Mouse (Mus musculus): ENCODE measurements around the gene Carns1. TPM values are rescaled to one million over a fixed set of nuclear protein-coding genes. Genes with fewer than 3 reads are reported as not detected.

The Carns1 gene
- total and polyA plus RNA-seq, 3 experiments = 1.7 to 4.0 (median 3.8) TPM

- no peaks in the 10 kb centered on the region for H3K36me3 ChIP-seq (replicated peaks in 1 of 2; ENCODE audit: control insufficient read depth in 1 of 2, insufficient read depth in 1 of 2, low read length in 1 of 2)
- H3K27me3 ChIP-seq (replicated peaks) = peaks cover 48% of the 10 kb centered on the region
- H3K9ac ChIP-seq (ENCODE audit: insufficient read depth, low read depth) = no peak overlapping the region
- H3K4me2 ChIP-seq (ENCODE audit: insufficient read depth, low read depth, poor library complexity, severe bottlenecking) = no peak overlapping the region
- peaks cover 10 to 59% of the 10 kb centered on the region in 2 experiments; a peak in 3 of 4 replicates for H3K4me1 ChIP-seq (ENCODE audit: control insufficient read depth in 1 of 2, insufficient read depth in 2 of 2)
- no peak for TF ChIP-seq IRF4 (IDR thresholded peaks at IDR 0.05; ENCODE audit: low read depth, low read length)
- no peak for DNase-seq (ENCODE audit: extremely low read depth)
- H3K79me2 ChIP-seq (replicated peaks; ENCODE audit: control insufficient read depth, extremely low read depth, insufficient read depth, poor library complexity, severe bottlenecking) = no peaks in the 10 kb centered on the region
- H3K9me3 ChIP-seq (replicated peaks; ENCODE audit: low read length) = no peaks in the 10 kb centered on the region
- H3K4me3 ChIP-seq (replicated peaks in 1 of 3; ENCODE audit: low read depth in 2 of 3, low read length in 2 of 3, poor library complexity in 1 of 3) = no peak overlapping the region
- H3K27ac ChIP-seq (ENCODE audit: insufficient read depth, low read depth) = no peak overlapping the region
- dilution Hi-C loops (cut with MboI; ENCODE audit: extremely low pct_ligation_motif_present, extremely low pct_unique_long_range_greater_than_20kb, low sequenced_read_pairs) = no loop called here
- in situ Hi-C loops (cut with MboI; ENCODE audit: low pct_ligation_motif_present, low pct_unique_long_range_greater_than_20kb, low sequenced_read_pairs) = no loop called here
These were observed 42.6 kb upstream of the Carns1 start for GRCm38 (mm10) chr19:4217855-4218254.

GRCm38 (mm10) chr19:4217140-4217539 lies 41.9 kb upstream of the Carns1 start:
- Histone ChIP-seq H3K9ac (ENCODE audit: insufficient read depth, low read depth) (no peak overlapping the region), H3K4me2 (ENCODE audit: insufficient read depth, low read depth, poor library complexity, severe bottlenecking) (no peak overlapping the region), H3K4me3 (replicated peaks in 1 of 3; ENCODE audit: low read depth in 2 of 3, low read length in 2 of 3, poor library complexity in 1 of 3) (no peak overlapping the region), H3K79me2 (replicated peaks; ENCODE audit: control insufficient read depth, extremely low read depth, insufficient read depth, poor library complexity, severe bottlenecking) (no peaks in the 10 kb centered on the region), H3K36me3 (replicated peaks in 1 of 2; ENCODE audit: control insufficient read depth in 1 of 2, insufficient read depth in 1 of 2, low read length in 1 of 2) (no peaks in the 10 kb centered on the region), H3K4me1 (ENCODE audit: control insufficient read depth in 1 of 2, insufficient read depth in 2 of 2) (peaks cover 10 to 52% of the 10 kb centered on the region in 2 experiments; a peak in 3 of 4 replicates), H3K9me3 (replicated peaks; ENCODE audit: low read length) (no peaks in the 10 kb centered on the region), H3K27ac (ENCODE audit: insufficient read depth, low read depth) (no peak overlapping the region), H3K27me3 (replicated peaks) (peaks cover 50% of the 10 kb centered on the region)
- in situ Hi-C loops (cut with MboI; ENCODE audit: low pct_ligation_motif_present, low pct_unique_long_range_greater_than_20kb, low sequenced_read_pairs) (no loop called here), dilution Hi-C loops (cut with MboI; ENCODE audit: extremely low pct_ligation_motif_present, extremely low pct_unique_long_range_greater_than_20kb, low sequenced_read_pairs) (no loop called here)
- no peak for DNase-seq (ENCODE audit: extremely low read depth)
- TF ChIP-seq RAD21 (IDR thresholded peaks at IDR 0.05; ENCODE audit: low read depth, low read length) (no peak), POLR2AphosphoS2 (IDR thresholded peaks at IDR 0.05; ENCODE audit: low read depth, low read length) (no peak), MAFK (IDR thresholded peaks at IDR 0.05; ENCODE audit: insufficient replicate concordance, low read length) (no peak), HCFC1 (IDR thresholded peaks at IDR 0.05; ENCODE audit: low read depth, low read length) (no peak), USF2 (conservative IDR thresholded peaks at IDR 0.05; ENCODE audit: low read depth, low read length) (no peak), PAX5 (IDR thresholded peaks at IDR 0.05; ENCODE audit: low read length) (no peak), CTCF (conservative IDR thresholded peaks at IDR 0.05 in 1 of 2, IDR thresholded peaks at IDR 0.05 in 1 of 2; ENCODE audit: low read depth in 2 of 2, low read length in 2 of 2) (no peak), MEF2A (IDR thresholded peaks at IDR 0.05; ENCODE audit: borderline replicate concordance, low read depth, low read length) (no peak), MXI1 (IDR thresholded peaks at IDR 0.05; ENCODE audit: low read depth, low read length) (no peak), BHLHE40 (IDR thresholded peaks at IDR 0.05; ENCODE audit: low read depth, low read length) (no peak)

- H3K9ac ChIP-seq (ENCODE audit: insufficient read depth, low read depth) = no peak overlapping the region
- H3K36me3 ChIP-seq (replicated peaks in 1 of 2; ENCODE audit: control insufficient read depth in 1 of 2, insufficient read depth in 1 of 2, low read length in 1 of 2) = no peaks in the 10 kb centered on the region
- no peak overlapping the region for H3K4me2 ChIP-seq (ENCODE audit: insufficient read depth, low read depth, poor library complexity, severe bottlenecking)
- H3K27ac ChIP-seq (ENCODE audit: insufficient read depth, low read depth) = no peak overlapping the region
- H3K79me2 ChIP-seq (replicated peaks; ENCODE audit: control insufficient read depth, extremely low read depth, insufficient read depth, poor library complexity, severe bottlenecking) = no peaks in the 10 kb centered on the region
- in situ Hi-C loops (cut with MboI; ENCODE audit: low pct_ligation_motif_present, low pct_unique_long_range_greater_than_20kb, low sequenced_read_pairs) (no loop called here), dilution Hi-C loops (cut with MboI; ENCODE audit: extremely low pct_ligation_motif_present, extremely low pct_unique_long_range_greater_than_20kb, low sequenced_read_pairs) (no loop called here)
- TF ChIP-seq SIN3A (IDR thresholded peaks at IDR 0.05; ENCODE audit: low read length) = no peak
- no peak for TF ChIP-seq BHLHE40 (IDR thresholded peaks at IDR 0.05; ENCODE audit: low read depth, low read length)
- no peak for TF ChIP-seq ELF1 (IDR thresholded peaks at IDR 0.05; ENCODE audit: low read depth, low read length)
- TF ChIP-seq RCOR1 (conservative IDR thresholded peaks at IDR 0.05; ENCODE audit: low read depth, low read length) = no peak
- TF ChIP-seq SMC3 (IDR thresholded peaks at IDR 0.05; ENCODE audit: low read depth, low read length) = no peak; the same call in 1 of the 2 replicates
- no peak for TF ChIP-seq RAD21 (IDR thresholded peaks at IDR 0.05; ENCODE audit: low read depth, low read length)
- DNase-seq (ENCODE audit: extremely low read depth) = no peak
- no peaks in the 10 kb centered on the region for H3K9me3 ChIP-seq (replicated peaks; ENCODE audit: low read length)
- H3K4me1 ChIP-seq (ENCODE audit: control insufficient read depth in 1 of 2, insufficient read depth in 2 of 2) = peaks cover 10 to 43% of the 10 kb centered on the region in 2 experiments; a peak in 3 of 4 replicates
- no peak overlapping the region for H3K4me3 ChIP-seq (replicated peaks in 1 of 3; ENCODE audit: low read depth in 2 of 3, low read length in 2 of 3, poor library complexity in 1 of 3)
- H3K27me3 ChIP-seq (replicated peaks) = peaks cover 58% of the 10 kb centered on the region
These were observed 40.9 kb upstream of the Carns1 start for GRCm38 (mm10) chr19:4216041-4216685.
